Mouse (Mus musculus): ENCODE measurements around the gene Camk1d. TPM values are rescaled to one million over a fixed set of nuclear protein-coding genes. Genes with fewer than 3 reads are reported as not detected.
"Not testable (repeated sequence)": the region's sequence is repeated elsewhere in the genome, so short reads cannot be mapped to it uniquely, and the experiment has no call there.

The Camk1d gene
- polyA plus RNA-seq, 1 experiment from 2014 or later, result 0.59 TPM

GRCm38 (mm10) chr2:5566611-5567010, 147.7 kb downstream of the Camk1d start:
- H3K9me3 ChIP-seq, result no peaks in the 10 kb centered on the region
- H3K27ac ChIP-seq (replicated peaks), result no peak overlapping the region
- 82% methylated on average over 5 of the region's 5 CpGs for WGBS
- no peaks in the 10 kb centered on the region for H3K36me3 ChIP-seq (replicated peaks)
- no peaks in the 10 kb centered on the region for H3K4me1 ChIP-seq
- H3K4me3 ChIP-seq, result no peak overlapping the region
- H3K27me3 ChIP-seq (replicated peaks; ENCODE audit: low read depth, poor library complexity, severe bottlenecking), result no peaks in the 10 kb centered on the region
- DNase-seq (ENCODE audit: low spot score), result no peak

GRCm38 (mm10) chr2:5563685-5564084, 150.6 kb downstream of the Camk1d start:
- no peaks in the 10 kb centered on the region for H3K27me3 ChIP-seq (replicated peaks; ENCODE audit: low read depth, poor library complexity, severe bottlenecking)
- no peak overlapping the region for H3K4me3 ChIP-seq
- 89% methylated on average over 4 of the region's 4 CpGs for WGBS
- no peak overlapping the region for H3K27ac ChIP-seq (replicated peaks)
- H3K4me1 ChIP-seq, result no peaks in the 10 kb centered on the region
- H3K9me3 ChIP-seq, result no peaks in the 10 kb centered on the region
- DNase-seq (ENCODE audit: low spot score), result no peak
- no peaks in the 10 kb centered on the region for H3K36me3 ChIP-seq (replicated peaks)

- H3K27me3 ChIP-seq (replicated peaks; ENCODE audit: low read depth, poor library complexity, severe bottlenecking), result no peaks in the 10 kb centered on the region
- H3K4me1 ChIP-seq, result no peaks in the 10 kb centered on the region
- no peak overlapping the region for H3K4me3 ChIP-seq
- 86% methylated on average over 3 of the region's 3 CpGs for WGBS
- H3K9me3 ChIP-seq, result no peaks in the 10 kb centered on the region
- H3K36me3 ChIP-seq (replicated peaks), result no peaks in the 10 kb centered on the region
- DNase-seq (ENCODE audit: low spot score), result no peak
- H3K27ac ChIP-seq (replicated peaks), result no peak overlapping the region
Measured at GRCm38 (mm10) chr2:5561446-5561845, 152.9 kb downstream of the Camk1d start.

GRCm38 (mm10) chr2:5553264-5553663, 161.1 kb downstream of the Camk1d start:
- Histone ChIP-seq H3K9me3 (no peaks in the 10 kb centered on the region), H3K36me3 (replicated peaks) (no peaks in the 10 kb centered on the region), H3K27me3 (replicated peaks; ENCODE audit: low read depth, poor library complexity, severe bottlenecking) (no peaks in the 10 kb centered on the region), H3K27ac (replicated peaks) (no peak overlapping the region), H3K4me3 (no peak overlapping the region), H3K4me1 (no peaks in the 10 kb centered on the region)
- WGBS, result 87% methylated on average over 3 of the region's 3 CpGs
- no peak for DNase-seq (ENCODE audit: low spot score)

DNA sequence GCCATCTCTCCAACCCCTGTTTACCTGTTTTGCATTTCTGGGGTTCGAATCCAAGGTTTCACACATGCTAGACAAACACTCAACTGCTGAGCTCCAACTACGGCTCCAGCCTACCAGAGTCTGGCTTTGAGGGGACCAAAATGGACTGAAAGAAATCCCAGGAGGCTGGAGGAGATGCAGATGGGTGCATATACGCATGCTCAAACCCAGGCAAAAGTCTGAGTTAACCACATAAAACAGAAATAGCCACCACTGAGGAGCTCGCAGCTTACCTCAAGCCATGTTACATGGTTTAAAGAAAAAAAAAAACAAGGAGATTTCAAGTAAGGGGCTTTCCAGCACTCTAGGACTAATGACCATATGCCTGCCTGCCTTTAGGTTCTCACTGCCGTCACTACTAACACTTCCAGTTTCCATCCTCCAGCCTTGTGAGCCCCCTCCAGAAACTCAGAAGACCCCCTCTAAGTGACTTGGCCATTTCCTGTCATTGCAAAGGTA, 162.5 kb downstream of the Camk1d start:
- no peak overlapping the region for H3K27ac ChIP-seq (replicated peaks)
- DNase-seq (ENCODE audit: low spot score), result no peak
- H3K36me3 ChIP-seq (replicated peaks), result no peaks in the 10 kb centered on the region
- no peak overlapping the region for H3K4me3 ChIP-seq
- 93% methylated on average over 5 of the region's 5 CpGs for WGBS
- no peaks in the 10 kb centered on the region for H3K9me3 ChIP-seq
- no peaks in the 10 kb centered on the region for H3K27me3 ChIP-seq (replicated peaks; ENCODE audit: low read depth, poor library complexity, severe bottlenecking)
- H3K4me1 ChIP-seq, result no peaks in the 10 kb centered on the region

DNA sequence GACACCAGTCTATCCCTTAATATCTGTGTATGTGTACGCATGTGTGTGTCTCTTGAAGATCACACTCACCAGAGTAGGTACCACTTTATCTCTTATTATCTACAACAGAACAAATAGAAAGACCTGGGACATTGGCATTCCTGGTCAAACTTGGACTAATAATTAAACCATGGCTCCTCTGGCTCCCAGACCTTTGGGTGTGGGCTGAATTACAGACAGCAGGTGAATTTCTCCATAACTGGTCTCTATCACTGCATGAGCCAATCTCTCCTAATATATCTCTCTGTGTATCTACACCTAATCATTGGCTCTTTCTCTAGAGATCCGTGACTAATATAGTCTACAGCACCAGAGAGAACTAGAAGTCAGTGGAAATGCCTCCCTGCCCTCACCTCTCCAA, 165.0 kb downstream of the Camk1d start:
- no peak overlapping the region for H3K4me3 ChIP-seq
- no peaks in the 10 kb centered on the region for H3K4me1 ChIP-seq
- H3K9me3 ChIP-seq, result no peaks in the 10 kb centered on the region
- H3K27me3 ChIP-seq (replicated peaks; ENCODE audit: low read depth, poor library complexity, severe bottlenecking), result no peaks in the 10 kb centered on the region
- 88% methylated on average over 2 of the region's 2 CpGs for WGBS
- H3K27ac ChIP-seq (replicated peaks), result no peak overlapping the region
- no peak for DNase-seq (ENCODE audit: low spot score)
- H3K36me3 ChIP-seq (replicated peaks), result no peaks in the 10 kb centered on the region

DNA sequence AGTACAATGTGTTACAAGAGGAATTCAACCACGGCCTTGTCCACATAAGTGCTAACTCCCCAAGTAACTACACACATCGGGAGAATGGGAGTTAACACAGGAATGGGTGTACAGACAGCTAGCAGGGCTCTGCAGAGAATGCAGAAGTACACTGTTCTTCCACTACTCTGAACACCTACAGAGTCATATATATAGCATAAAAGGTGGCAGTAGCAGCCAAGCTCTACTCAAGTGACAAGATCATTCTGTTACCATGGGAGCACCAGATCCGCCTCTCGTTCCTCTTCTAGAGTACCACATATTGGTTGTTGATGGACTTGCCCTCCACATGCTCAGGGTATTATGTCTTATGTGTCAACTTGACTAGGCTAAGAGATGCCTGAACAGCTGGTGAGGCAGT, 165.4 kb downstream of the Camk1d start:
- H3K4me1 ChIP-seq, result no peaks in the 10 kb centered on the region
- H3K27ac ChIP-seq (replicated peaks), result no peak overlapping the region
- H3K4me3 ChIP-seq, result no peak overlapping the region
- H3K36me3 ChIP-seq (replicated peaks), result no peaks in the 10 kb centered on the region
- H3K9me3 ChIP-seq, result no peaks in the 10 kb centered on the region
- no peaks in the 10 kb centered on the region for H3K27me3 ChIP-seq (replicated peaks; ENCODE audit: low read depth, poor library complexity, severe bottlenecking)
- 92% methylated on average over 4 of the region's 4 CpGs for WGBS
- no peak for DNase-seq (ENCODE audit: low spot score)

DNA sequence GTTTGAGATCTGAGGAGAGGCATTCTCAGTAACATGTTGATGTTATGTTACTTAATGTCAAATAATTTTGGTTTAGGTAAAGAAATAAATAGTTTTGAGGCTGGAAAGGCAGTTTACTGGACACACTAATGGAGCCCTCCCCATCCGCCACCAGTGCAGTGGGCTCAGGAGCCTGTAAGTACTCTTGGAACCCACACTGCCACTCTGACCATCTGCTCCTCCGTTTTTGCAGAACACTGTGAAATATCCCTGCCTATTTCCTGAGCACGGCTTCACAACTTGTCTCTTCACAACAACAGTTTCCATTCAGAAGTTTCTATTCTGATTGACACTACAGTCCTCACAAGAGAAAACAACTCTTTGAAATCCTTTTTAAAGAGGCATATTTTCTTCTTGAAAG, 173.4 kb downstream of the Camk1d start:
- H3K4me3 ChIP-seq, result no peak overlapping the region
- H3K27me3 ChIP-seq (replicated peaks; ENCODE audit: low read depth, poor library complexity, severe bottlenecking), result no peaks in the 10 kb centered on the region
- 76% methylated on average over 3 of the region's 3 CpGs for WGBS
- no peaks in the 10 kb centered on the region for H3K9me3 ChIP-seq
- no peaks in the 10 kb centered on the region for H3K4me1 ChIP-seq
- no peaks in the 10 kb centered on the region for H3K36me3 ChIP-seq (replicated peaks)
- no peak for DNase-seq (ENCODE audit: low spot score)
- no peak overlapping the region for H3K27ac ChIP-seq (replicated peaks)

- H3K27me3 ChIP-seq (replicated peaks; ENCODE audit: low read depth, poor library complexity, severe bottlenecking); H3K9me3 ChIP-seq; H3K36me3 ChIP-seq (replicated peaks); H3K4me1 ChIP-seq; DNase-seq (ENCODE audit: low spot score); H3K27ac ChIP-seq (replicated peaks); H3K4me3 ChIP-seq: not testable (repeated sequence)
- 66% methylated on average over 3 of the region's 3 CpGs for WGBS
Measured at GRCm38 (mm10) chr2:5539894-5540293, 174.4 kb downstream of the Camk1d start.

GRCm38 (mm10) chr2:5533868-5534267, 180.4 kb downstream of the Camk1d start:
- 70% methylated on average over 2 of the region's 2 CpGs for WGBS
- Histone ChIP-seq H3K4me1 (no peaks in the 10 kb centered on the region), H3K4me3 (no peak overlapping the region), H3K27me3 (replicated peaks; ENCODE audit: low read depth, poor library complexity, severe bottlenecking) (no peaks in the 10 kb centered on the region), H3K36me3 (replicated peaks) (no peaks in the 10 kb centered on the region), H3K27ac (replicated peaks) (no peak overlapping the region), H3K9me3 (no peaks in the 10 kb centered on the region)
- no peak for DNase-seq (ENCODE audit: low spot score)

GRCm38 (mm10) chr2:5529992-5530391, 184.3 kb downstream of the Camk1d start:
- 82% methylated on average over 2 of the region's 2 CpGs for WGBS
- Histone ChIP-seq H3K4me3 (no peak overlapping the region), H3K27me3 (replicated peaks; ENCODE audit: low read depth, poor library complexity, severe bottlenecking) (no peaks in the 10 kb centered on the region), H3K27ac (replicated peaks) (no peak overlapping the region), H3K4me1 (no peaks in the 10 kb centered on the region), H3K36me3 (replicated peaks) (no peaks in the 10 kb centered on the region), H3K9me3 (no peaks in the 10 kb centered on the region)
- DNase-seq (ENCODE audit: low spot score), result no peak

- no peak overlapping the region for H3K27ac ChIP-seq (replicated peaks)
- WGBS, result 67% methylated on average over 8 of the region's 8 CpGs
- DNase-seq (ENCODE audit: low spot score), result no peak
Measured at GRCm38 (mm10) chr2:5519221-5519669, 195.1 kb downstream of the Camk1d start.

GRCm38 (mm10) chr2:5515106-5515505, 199.2 kb downstream of the Camk1d start:
- DNase-seq (ENCODE audit: low spot score), result peak; percentile 47
- H3K27me3 ChIP-seq (replicated peaks; ENCODE audit: low read depth, poor library complexity, severe bottlenecking), result no peaks in the 10 kb centered on the region
- WGBS, result 64% methylated on average over 2 of the region's 2 CpGs

More at GRCm38 (mm10) chr2:5519221-5519669, 195.1 kb downstream of the Camk1d start:
- Histone ChIP-seq H3K4me1 (peaks cover 3% of the 10 kb centered on the region; the same call in 1 of the 2 replicates), H3K9me3 (no peaks in the 10 kb centered on the region), H3K36me3 (replicated peaks) (no peaks in the 10 kb centered on the region), H3K27me3 (replicated peaks; ENCODE audit: low read depth, poor library complexity, severe bottlenecking) (no peaks in the 10 kb centered on the region), H3K4me3 (no peak overlapping the region)

More at GRCm38 (mm10) chr2:5515106-5515505, 199.2 kb downstream of the Camk1d start:
- Histone ChIP-seq H3K9me3 (no peaks in the 10 kb centered on the region), H3K27ac (replicated peaks) (no peak overlapping the region), H3K4me1 (peaks cover 3% of the 10 kb centered on the region; the same call in 1 of the 2 replicates), H3K36me3 (replicated peaks) (no peaks in the 10 kb centered on the region), H3K4me3 (no peak overlapping the region)
